Mouse (Mus musculus): ENCODE data around the gene Pitpnc1. TPM values are rescaled to one million over a fixed set of nuclear protein-coding genes. Genes with fewer than 3 reads are reported as not detected.

Pitpnc1 gene
- polyA plus RNA-seq, 1 experiment from 2014 or later: 14.0 TPM

DNA sequence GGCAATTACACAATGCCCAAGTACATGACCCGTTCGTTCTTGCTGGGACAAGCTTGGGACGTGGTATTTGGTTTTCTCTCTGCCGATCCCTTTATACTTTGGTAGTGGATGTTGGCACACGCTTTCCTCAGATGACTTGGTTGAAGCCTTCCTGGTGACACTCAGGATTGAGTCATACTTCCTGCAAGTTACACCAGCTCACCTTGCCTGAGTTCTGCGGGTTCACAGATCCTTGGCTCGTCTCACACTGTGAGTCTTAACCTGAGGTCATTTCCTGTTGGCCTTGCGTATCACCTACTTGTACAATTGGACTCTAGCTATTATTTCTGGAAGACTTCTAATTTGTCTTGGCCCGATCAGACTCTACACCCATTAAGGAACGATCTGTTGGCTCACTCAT lies 42.5 kb downstream of the Pitpnc1 start:
- H3K27ac ChIP-seq: no peak overlapping the region
- no peaks in the 10 kb centered on the region for H3K27me3 ChIP-seq (replicated peaks)
- H3K4me1 ChIP-seq: no peaks in the 10 kb centered on the region
- H3K36me3 ChIP-seq: no peaks in the 10 kb centered on the region
- no peak overlapping the region for H3K4me2 ChIP-seq
- no peaks in the 10 kb centered on the region for H3K9me3 ChIP-seq
- no peak for ATAC-seq (ENCODE audit: insufficient read depth, low FRiP score, low read depth)
- WGBS: 82% methylated on average over 10 of the region's 10 CpGs
- no peak overlapping the region for H3K9ac ChIP-seq
- H3K4me3 ChIP-seq (replicated peaks): no peak overlapping the region

DNA sequence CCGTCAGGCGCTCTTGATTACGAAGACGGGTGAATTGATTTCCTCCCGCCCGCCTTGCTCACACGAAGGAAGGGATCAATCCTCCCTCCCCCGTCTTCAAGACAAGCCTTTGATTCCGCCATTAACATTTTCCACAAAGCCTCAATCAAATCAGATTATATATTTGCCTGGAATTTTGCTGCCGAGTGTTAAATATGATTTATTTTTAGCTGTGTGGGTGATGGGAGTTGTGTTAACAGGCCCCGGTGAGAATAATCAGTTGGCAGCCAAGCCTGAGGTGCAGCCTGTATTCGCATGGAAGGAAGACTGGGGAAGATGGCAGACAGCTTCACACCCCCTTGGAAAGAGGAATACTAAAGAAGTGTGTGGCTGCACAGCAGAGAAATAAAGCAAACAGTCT lies 46.3 kb downstream of the Pitpnc1 start:
- no peaks in the 10 kb centered on the region for H3K9me3 ChIP-seq
- peaks cover 3% of the 10 kb centered on the region; the same call in 1 of the 2 replicates for H3K4me1 ChIP-seq
- no peak overlapping the region for H3K4me3 ChIP-seq (replicated peaks)
- WGBS: 82% methylated on average over 12 of the region's 12 CpGs
- no peaks in the 10 kb centered on the region for H3K27me3 ChIP-seq (replicated peaks)
- no peaks in the 10 kb centered on the region for H3K36me3 ChIP-seq
- H3K4me2 ChIP-seq: no peak overlapping the region
- no peak overlapping the region for H3K9ac ChIP-seq
- no peak for ATAC-seq (ENCODE audit: insufficient read depth, low FRiP score, low read depth)
- H3K27ac ChIP-seq: no peak overlapping the region

DNA sequence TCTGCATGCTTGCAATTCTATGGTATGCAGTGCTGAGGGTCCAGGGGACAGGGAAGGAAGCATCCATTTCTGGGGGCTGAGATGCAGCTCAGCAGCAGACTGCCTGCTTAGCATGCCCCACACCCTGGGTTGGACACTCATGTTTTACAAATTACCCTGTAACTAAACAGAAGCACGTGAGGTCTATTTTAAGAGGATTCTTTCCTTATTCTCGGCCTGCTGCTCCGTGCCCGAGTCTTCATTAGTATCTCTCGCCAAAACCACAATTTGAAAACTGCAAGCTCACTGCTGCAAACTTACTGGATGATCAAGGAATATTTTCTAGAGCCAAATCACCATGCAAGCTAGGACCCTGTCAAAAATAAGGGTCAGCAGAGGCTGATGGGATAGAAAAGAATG lies 48.1 kb downstream of the Pitpnc1 start:
- Histone ChIP-seq H3K9me3 (no peaks in the 10 kb centered on the region), H3K27me3 (replicated peaks) (no peaks in the 10 kb centered on the region), H3K4me1 (peaks cover 9% of the 10 kb centered on the region), H3K36me3 (no peaks in the 10 kb centered on the region), H3K9ac (no peak overlapping the region), H3K4me2 (no peak overlapping the region), H3K27ac (no peak overlapping the region), H3K4me3 (replicated peaks) (no peak overlapping the region)
- WGBS: 51% methylated on average over 5 of the region's 5 CpGs
- ATAC-seq (ENCODE audit: insufficient read depth, low FRiP score, low read depth): no peak

DNA sequence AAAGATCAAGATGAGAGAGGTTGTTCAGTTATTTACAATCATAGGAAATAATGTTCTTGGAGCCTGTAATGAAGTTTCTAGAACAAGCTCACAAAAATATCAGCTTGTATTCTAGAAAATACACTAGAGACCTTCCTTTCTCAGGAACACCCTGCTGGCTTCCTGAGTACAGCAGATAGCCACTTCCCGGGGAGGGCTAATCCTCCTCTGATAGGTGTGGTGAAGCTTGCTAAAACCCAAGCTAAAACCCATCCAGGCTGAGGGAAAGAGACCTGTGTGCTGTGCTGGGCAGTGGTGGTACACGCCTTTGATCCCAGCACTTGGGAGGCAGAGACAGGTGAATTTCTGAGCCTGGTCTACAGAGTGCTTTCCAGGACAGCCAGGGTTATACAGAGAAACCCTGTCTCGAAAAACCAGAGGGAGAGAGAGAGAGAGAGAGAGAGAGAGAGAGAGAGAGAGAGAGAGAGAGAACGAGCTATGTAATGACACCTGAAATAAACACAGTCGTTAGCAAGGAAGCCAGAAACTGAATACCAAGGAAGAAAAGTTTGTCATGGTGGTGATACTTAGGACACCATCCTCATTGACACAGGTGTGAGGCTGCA lies 48.6 kb downstream of the Pitpnc1 start:
- Histone ChIP-seq H3K27ac (no peak overlapping the region), H3K9me3 (no peaks in the 10 kb centered on the region), H3K9ac (no peak overlapping the region), H3K4me3 (replicated peaks) (no peak overlapping the region), H3K4me2 (no peak overlapping the region), H3K36me3 (no peaks in the 10 kb centered on the region), H3K27me3 (replicated peaks) (no peaks in the 10 kb centered on the region), H3K4me1 (peaks cover 13% of the 10 kb centered on the region)
- WGBS: 30% methylated on average over 4 of the region's 5 CpGs
- ATAC-seq (ENCODE audit: insufficient read depth, low FRiP score, low read depth): no peak

DNA sequence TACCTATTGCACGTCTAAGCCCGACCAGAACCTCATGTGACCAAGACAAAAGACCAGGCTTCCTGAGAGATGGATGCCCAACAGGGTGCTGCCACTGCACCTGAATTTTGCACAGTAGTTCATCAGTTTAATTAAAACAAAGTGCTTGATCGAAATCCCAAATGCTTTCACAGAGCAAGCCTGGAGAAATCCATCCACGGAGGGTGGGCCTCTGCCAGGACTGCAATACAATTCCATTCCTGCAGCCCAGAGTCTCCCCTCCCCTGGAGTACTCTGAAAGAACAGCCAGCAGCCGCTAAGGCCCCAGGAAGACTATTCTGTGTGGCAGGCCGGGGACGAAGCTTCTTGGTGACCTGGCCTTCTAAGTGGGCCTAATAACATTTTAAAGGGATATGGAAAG lies 50.6 kb downstream of the Pitpnc1 start:
- 46% methylated on average over 7 of the region's 7 CpGs for WGBS
- H3K36me3 ChIP-seq: no peaks in the 10 kb centered on the region
- ATAC-seq (ENCODE audit: insufficient read depth, low FRiP score, low read depth): no peak
- H3K4me1 ChIP-seq: peaks cover 13% of the 10 kb centered on the region
- H3K9ac ChIP-seq: no peak overlapping the region
- no peak overlapping the region for H3K4me3 ChIP-seq (replicated peaks)
- H3K27ac ChIP-seq: peak overlapping the region; percentile 44
- H3K4me2 ChIP-seq: no peak overlapping the region
- H3K27me3 ChIP-seq (replicated peaks): no peaks in the 10 kb centered on the region
- H3K9me3 ChIP-seq: no peaks in the 10 kb centered on the region

DNA sequence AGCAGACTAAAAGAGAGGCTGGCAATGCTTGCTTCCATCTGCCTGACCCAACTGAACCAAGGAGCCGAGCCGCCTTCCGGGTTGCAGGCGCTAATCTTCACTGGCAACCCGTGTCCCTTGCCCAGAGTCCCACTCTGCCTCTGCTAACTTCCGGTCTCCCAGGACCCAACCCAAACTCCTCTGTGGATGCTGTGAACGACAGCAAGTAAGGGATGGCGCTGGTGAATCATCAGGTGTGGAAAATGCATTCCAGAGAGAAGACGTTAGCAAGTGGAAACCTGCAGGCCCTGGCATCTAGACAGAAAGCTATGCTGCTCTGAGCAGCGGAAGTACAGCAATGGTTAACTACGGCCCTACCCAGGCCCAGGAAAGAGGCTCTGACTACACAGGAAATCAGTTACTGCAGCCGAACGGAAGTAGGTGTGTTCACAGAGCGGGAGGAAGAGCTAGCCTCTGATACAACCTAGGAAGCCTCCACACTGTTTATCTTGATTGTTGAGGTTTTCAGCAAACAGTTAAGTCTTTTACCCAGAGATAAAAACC lies 53.4 kb downstream of the Pitpnc1 start:
- H3K27ac ChIP-seq: peak overlapping the region; percentile 53
- H3K36me3 ChIP-seq: no peaks in the 10 kb centered on the region
- H3K4me2 ChIP-seq: peak overlapping the region; percentile 10
- peak; percentile 53; the same call in 1 of the 2 replicates for ATAC-seq (ENCODE audit: insufficient read depth, low FRiP score, low read depth)
- no peaks in the 10 kb centered on the region for H3K27me3 ChIP-seq (replicated peaks)
- WGBS: 50% methylated on average over 14 of the region's 14 CpGs
- H3K4me1 ChIP-seq: peaks cover 22% of the 10 kb centered on the region
- H3K4me3 ChIP-seq (replicated peaks): no peak overlapping the region
- H3K9ac ChIP-seq: no peak overlapping the region
- H3K9me3 ChIP-seq: no peaks in the 10 kb centered on the region

DNA sequence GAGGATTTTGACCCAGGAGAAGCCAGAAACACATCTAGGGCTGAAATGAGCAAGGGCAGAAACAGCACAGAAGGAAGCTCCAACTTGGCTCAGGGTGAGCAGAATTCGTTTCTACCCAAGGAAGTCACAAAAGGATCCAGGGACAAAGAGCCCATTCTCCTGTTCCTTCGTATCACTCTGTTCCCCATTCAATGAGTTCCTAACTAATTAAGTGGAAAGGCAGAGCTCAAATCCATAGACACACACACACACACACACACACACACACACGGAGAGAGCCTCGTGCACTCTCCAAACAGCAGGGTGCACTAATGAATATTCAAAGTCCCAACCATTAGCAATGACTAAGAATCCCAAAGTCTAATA lies 54.0 kb downstream of the Pitpnc1 start:
- WGBS: 51% methylated on average over 4 of the region's 4 CpGs
- peaks cover 22% of the 10 kb centered on the region for H3K4me1 ChIP-seq
- no peak overlapping the region for H3K9ac ChIP-seq
- peak overlapping the region; percentile 53 for H3K27ac ChIP-seq
- ATAC-seq (ENCODE audit: insufficient read depth, low FRiP score, low read depth): no peak
- H3K4me3 ChIP-seq (replicated peaks): no peak overlapping the region
- no peaks in the 10 kb centered on the region for H3K36me3 ChIP-seq
- no peaks in the 10 kb centered on the region for H3K9me3 ChIP-seq
- no peaks in the 10 kb centered on the region for H3K27me3 ChIP-seq (replicated peaks)
- H3K4me2 ChIP-seq: no peak overlapping the region

DNA sequence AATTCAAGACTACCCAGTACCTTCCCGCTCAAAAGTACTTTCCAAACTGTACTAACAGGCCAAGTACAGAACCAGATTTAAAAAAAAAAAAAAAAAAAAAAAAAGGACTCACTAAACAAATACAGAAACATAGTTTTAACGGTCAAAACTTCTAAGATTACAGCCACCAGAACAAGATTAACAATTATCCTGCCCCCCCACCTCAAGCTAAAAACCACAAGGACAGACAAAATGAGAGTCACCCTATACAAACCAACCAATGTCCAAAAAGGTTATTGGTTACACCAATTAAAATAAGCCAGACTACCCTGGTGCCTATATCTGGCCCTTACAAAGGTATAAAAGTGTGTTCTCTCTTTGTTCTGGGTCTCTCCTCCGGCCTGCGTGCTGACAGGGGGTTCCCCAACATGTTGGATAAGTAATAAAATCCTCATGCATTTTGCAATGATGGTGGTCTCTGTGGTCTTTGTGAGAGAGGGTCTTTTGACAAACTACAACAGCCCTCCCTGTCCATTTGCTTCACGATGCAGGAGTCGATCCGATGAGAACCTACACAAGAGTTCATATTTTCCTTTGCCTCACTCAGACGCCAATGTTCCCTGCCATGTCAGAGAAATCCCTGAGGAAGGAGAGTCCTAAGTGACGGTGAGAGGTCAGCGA lies 54.5 kb downstream of the Pitpnc1 start:
- 78% methylated on average over 10 of the region's 10 CpGs for WGBS

DNA sequence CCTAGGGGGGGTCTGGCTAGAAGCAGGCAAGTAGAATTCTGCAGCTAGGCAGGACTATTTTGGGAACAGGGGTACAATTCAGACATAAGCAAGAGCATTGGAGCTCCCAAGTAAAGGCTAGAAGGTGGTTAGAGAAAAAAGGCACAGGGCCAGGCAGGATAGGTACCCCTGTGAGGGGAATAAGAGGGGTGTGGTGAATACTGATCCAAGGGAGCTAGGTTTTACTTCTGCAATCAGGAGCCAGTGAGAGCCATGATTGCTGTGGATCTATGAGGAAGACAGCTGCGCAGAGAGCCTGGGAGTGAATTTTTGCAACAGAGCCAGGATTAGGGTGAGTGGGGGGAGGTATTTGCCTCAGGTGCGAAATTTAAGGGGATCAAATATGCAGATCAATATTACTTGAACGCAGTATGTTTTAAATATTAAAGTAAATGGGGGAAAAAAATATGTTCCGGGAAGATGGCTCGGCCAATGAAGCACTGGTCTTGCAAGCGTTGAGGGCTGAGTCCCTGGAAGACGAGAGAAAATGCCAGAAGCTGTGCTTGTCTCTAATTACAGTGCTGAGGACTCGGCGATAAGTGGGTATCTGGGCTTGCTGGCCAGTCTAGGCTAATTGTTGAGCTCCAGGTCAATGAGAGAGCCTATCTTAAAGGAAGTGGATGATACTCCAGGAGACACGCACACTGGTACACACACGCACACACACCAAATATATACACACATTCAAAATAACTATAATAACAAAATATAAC lies 55.3 kb downstream of the Pitpnc1 start:
- H3K4me1 ChIP-seq: peaks cover 22% of the 10 kb centered on the region
- no peaks in the 10 kb centered on the region for H3K27me3 ChIP-seq (replicated peaks)
- WGBS: 72% methylated on average over 11 of the region's 11 CpGs
- H3K27ac ChIP-seq: 0 out of 2 replicates have a peak overlapping the region, but pooled peaks have one; percentile 3
- no peak overlapping the region for H3K4me3 ChIP-seq (replicated peaks)
- no peak overlapping the region for H3K4me2 ChIP-seq
- no peak for ATAC-seq (ENCODE audit: insufficient read depth, low FRiP score, low read depth)
- H3K36me3 ChIP-seq: no peaks in the 10 kb centered on the region
- H3K9ac ChIP-seq: no peak overlapping the region
- no peaks in the 10 kb centered on the region for H3K9me3 ChIP-seq

More for the DNA sequence above, 54.5 kb downstream of the Pitpnc1 start:
- Histone ChIP-seq H3K27ac (peak overlapping the region; percentile 53; the same call in 1 of the 2 replicates), H3K9me3 (no peaks in the 10 kb centered on the region), H3K27me3 (replicated peaks) (no peaks in the 10 kb centered on the region), H3K4me1 (peaks cover 22% of the 10 kb centered on the region), H3K4me3 (replicated peaks) (no peak overlapping the region), H3K4me2 (no peak overlapping the region), H3K36me3 (no peaks in the 10 kb centered on the region), H3K9ac (no peak overlapping the region)
- ATAC-seq (ENCODE audit: insufficient read depth, low FRiP score, low read depth): no peak

DNA sequence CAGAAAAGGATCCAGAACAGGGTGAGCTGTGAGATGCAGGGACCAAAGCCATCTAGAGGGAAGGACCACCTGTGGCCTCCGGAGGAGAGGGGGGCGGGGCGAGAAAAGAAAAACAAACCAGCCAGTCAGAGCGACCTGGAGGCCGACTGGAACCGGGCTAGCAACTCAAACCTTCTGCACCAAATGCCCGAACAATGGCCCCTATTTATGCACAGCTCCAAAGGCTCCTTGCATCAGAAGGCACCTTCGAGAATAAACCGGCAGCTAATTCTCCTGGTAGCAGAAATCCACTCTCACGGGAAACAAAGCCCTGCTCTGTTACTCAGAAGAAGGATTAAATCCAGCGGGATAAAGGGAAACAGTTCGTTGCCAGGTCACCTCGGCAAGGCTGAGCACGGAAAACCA lies 57.2 kb downstream of the Pitpnc1 start:
- no peaks in the 10 kb centered on the region for H3K9me3 ChIP-seq
- no peaks in the 10 kb centered on the region for H3K27me3 ChIP-seq (replicated peaks)
- H3K36me3 ChIP-seq: no peaks in the 10 kb centered on the region
- no peak for ATAC-seq (ENCODE audit: insufficient read depth, low FRiP score, low read depth)
- WGBS: 5% methylated on average over 14 of the region's 14 CpGs
- peaks cover 17% of the 10 kb centered on the region; the same call in 1 of the 2 replicates for H3K4me1 ChIP-seq
- peak overlapping the region; percentile 50 for H3K4me2 ChIP-seq
- peak overlapping the region; percentile 8; the same call in 1 of the 2 replicates for H3K4me3 ChIP-seq (replicated peaks)
- no peak overlapping the region for H3K9ac ChIP-seq
- peak overlapping the region; percentile 67 for H3K27ac ChIP-seq

DNA sequence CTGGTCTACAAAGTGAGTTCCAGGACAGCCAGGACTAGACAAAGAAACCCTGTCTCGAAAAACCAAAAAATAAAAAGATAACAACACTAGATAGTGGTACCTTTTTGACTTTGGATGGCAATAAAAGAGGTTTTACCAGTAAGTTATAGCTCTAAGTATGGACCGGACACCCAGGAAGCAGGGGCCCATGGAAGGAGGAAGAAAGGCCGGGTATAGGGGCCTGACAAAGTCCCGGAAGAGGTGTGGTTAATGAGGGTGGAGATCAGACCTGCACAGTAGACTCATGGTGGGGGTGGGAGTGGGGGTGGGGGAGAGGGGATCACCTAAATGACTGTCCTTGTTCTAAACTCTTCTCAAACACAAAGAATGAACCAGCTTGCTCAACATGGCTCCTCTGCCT lies 58.4 kb downstream of the Pitpnc1 start:
- Histone ChIP-seq H3K4me2 (no peak overlapping the region), H3K36me3 (no peaks in the 10 kb centered on the region), H3K27ac (no peak overlapping the region), H3K27me3 (replicated peaks) (no peaks in the 10 kb centered on the region), H3K4me3 (replicated peaks) (no peak overlapping the region), H3K9ac (no peak overlapping the region), H3K4me1 (peaks cover 11% of the 10 kb centered on the region; the same call in 1 of the 2 replicates), H3K9me3 (no peaks in the 10 kb centered on the region)
- WGBS: 71% methylated on average over 4 of the region's 4 CpGs
- no peak for ATAC-seq (ENCODE audit: insufficient read depth, low FRiP score, low read depth)

DNA sequence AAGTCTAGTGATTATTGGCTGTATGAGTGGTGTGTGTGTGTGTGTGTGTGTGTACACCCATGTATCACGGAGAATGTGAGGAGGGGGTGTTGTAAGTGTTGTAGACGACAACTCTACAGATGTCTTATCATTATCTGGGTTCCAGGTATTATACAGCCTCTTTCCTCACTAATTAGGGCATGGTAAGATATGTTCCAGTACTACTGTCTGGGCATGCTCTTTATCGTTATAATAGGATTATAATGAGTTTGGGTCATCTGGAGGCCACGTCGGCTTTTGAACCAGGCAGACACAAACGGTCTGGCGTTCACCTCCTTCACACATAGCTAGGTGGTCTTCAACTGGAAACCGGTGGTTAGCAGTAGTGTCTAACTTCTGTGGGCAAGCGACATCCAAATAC lies 58.9 kb downstream of the Pitpnc1 start:
- 78% methylated on average over 9 of the region's 9 CpGs for WGBS
- H3K4me2 ChIP-seq: no peak overlapping the region
- no peak overlapping the region for H3K4me3 ChIP-seq (replicated peaks)
- H3K9me3 ChIP-seq: no peaks in the 10 kb centered on the region
- no peaks in the 10 kb centered on the region for H3K36me3 ChIP-seq
- no peaks in the 10 kb centered on the region for H3K27me3 ChIP-seq (replicated peaks)
- H3K4me1 ChIP-seq: 0 out of 2 replicates have a peak, but pooled peaks cover 9% of the 10 kb centered on the region
- ATAC-seq (ENCODE audit: insufficient read depth, low FRiP score, low read depth): no peak
- no peak overlapping the region for H3K27ac ChIP-seq
- no peak overlapping the region for H3K9ac ChIP-seq

Measured in stomach, embryonic 15.5 days (tissue).